Mouse (Mus musculus) heart, postnatal 10 days (tissue): ENCODE results near the gene Cnih1. TPM values are rescaled to one million over a fixed set of nuclear protein-coding genes. Genes with fewer than 3 reads are reported as not detected.
A peak's percentile ranks its signal among the peaks of the same experiment; 100 is the strongest.

Experiments used
- DNase-seq, 2 experiments: peaks; one replicate each; pipeline ENCODE4 v3.0.0; 2021
- intact Hi-C: fragments of 180-260 bp; cut with DNase I; formaldehyde crosslinking; loops from one replicate; pipeline ENCODE4 v1.15.1; 2025
- total RNA-seq, 2 experiments: library from RNA; stranded (reverse); gene quantifications; 2 replicates each; pipeline ENCODE4 v1.2.3; 2021

The Cnih1 gene
- total RNA-seq, 2 experiments from 2014 or later = 54.5 to 62.6 TPM

DNA sequence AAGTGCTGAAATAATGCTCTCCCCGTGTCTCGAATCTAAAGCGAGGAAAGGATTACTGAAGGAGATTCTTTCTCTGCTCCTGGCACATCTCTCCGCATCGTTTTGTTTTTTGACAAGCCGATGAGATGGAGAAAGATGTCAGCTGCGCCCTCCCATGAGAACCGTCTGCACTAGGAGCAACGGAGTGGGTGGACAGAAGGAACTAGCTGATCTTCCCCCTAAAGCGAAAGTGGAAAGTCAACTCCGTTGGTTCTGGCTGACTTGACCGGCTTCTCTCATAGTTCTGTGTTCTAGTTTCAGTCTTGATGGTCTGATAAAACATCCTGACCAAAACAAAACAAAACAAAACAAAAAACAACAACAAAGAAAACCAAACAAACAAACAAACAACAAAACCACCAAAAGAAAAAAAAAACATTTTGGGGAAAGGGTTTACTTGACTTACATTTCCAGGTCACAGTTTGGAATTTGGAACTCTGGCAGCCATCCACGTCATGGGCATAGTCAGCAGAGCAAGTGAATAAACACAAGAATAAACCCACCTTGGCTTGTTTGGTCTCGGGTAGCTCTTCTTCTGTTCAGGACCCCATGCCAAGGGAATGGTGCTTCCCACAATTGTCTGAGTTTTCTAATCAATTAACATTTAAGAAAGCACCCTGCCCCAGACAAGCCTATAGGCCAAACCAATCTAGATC, 53.3 kb downstream of the Cnih1 start:
- peak; percentile 14 to 32 for DNase-seq
- intact Hi-C loops = no loop called here

- DNase-seq = peak; percentile 32 to 36
- intact Hi-C loops = no loop called here
These were observed 53.9 kb downstream of the Cnih1 start for GRCm38 (mm10) chr14:46734262-46734661.

- intact Hi-C loops = loop anchor here (10.0 kb wide), 1 partner anchor 851 kb away; no protein-coding TSS in a partner anchor
- peak in 1 of 2 experiments; percentile 37 for DNase-seq
These were observed 62.5 kb downstream of the Cnih1 start for GRCm38 (mm10) chr14:46725743-46726142.

Other genes starting within 250 kb of the Cnih1 start
- 1 to 10 TPM; 7.2 to 9.5 TPM for gene Cdkn3, start 27.9 kb downstream of the Cnih1 start, total RNA-seq
- gene Gmfb, start 33.8 kb upstream of the Cnih1 start, total RNA-seq = 10 to 100 TPM; 45.0 to 45.8 TPM
- 10 to 100 TPM; 34.4 to 38.4 TPM for gene Cgrrf1, start 43.7 kb upstream of the Cnih1 start, total RNA-seq
- gene Samd4, start 94.4 kb upstream of the Cnih1 start, total RNA-seq = 10 to 100 TPM; 64.3 to 67.9 TPM